Mouse (Mus musculus) ES-Bruce4 (cell line): ENCODE data around the gene Supt20.

Experiments used
- CTCF ChIP-seq: IDR thresholded peaks from one replicate; pipeline ENCODE4 v1.8.1; 2011; ENCODE audit warnings: low read depth, low read length
- EP300 ChIP-seq: IDR thresholded peaks from 2 replicates; pipeline ENCODE4 v1.6.1; 2011; ENCODE audit warnings: low read depth, low read length; ENCODE audit not compliant: insufficient read depth

- no peak for TF ChIP-seq CTCF
- no peak for TF ChIP-seq EP300
These were observed 83.5 kb downstream of the Supt20 start for GRCm38 (mm10) chr3:54775989-54776631.
